Mouse (Mus musculus) kidney, embryonic 16.5 days (tissue): ENCODE measurements around the gene Grik4. TPM values are rescaled to one million over a fixed set of nuclear protein-coding genes. Genes with fewer than 3 reads are reported as not detected.
A peak's percentile ranks its signal among the peaks of the same experiment; 100 is the strongest.

ENCODE experiments used
- ATAC-seq: fragments of 200-750 bp; cut with Nextera tagmentation; 2 replicates; pipeline ENCODE4 v1.8.0; 2017; ENCODE audit warnings: moderate TSS enrichment; ENCODE audit not compliant: low FRiP score, low TSS enrichment
- H3K27ac ChIP-seq: fragments of 300-500 bp; sonication (generic); 2 replicates; pipeline ENCODE4 v1.5.1; 2014; ENCODE audit warnings: low read length
- H3K27me3 ChIP-seq: fragments of 300-500 bp; sonication (generic); 2 replicates; pipeline ENCODE4 v1.6.1; 2014; ENCODE audit warnings: low read length, control low read depth, mixed read lengths; ENCODE audit not compliant: insufficient read depth
- H3K36me3 ChIP-seq: fragments of 300-500 bp; sonication (generic); 2 replicates; pipeline ENCODE4 v1.6.1; 2014; ENCODE audit warnings: low read length, control low read depth, mixed read lengths; ENCODE audit not compliant: insufficient read depth
- H3K4me1 ChIP-seq: fragments of 300-500 bp; sonication (generic); 2 replicates; pipeline ENCODE4 v1.6.1; 2014; ENCODE audit warnings: low read length, control low read depth, mixed read lengths; ENCODE audit not compliant: insufficient read depth
- H3K4me2 ChIP-seq: fragments of 300-500 bp; sonication (generic); replicated peaks from 2 replicates; pipeline ENCODE4 v1.6.1; 2014; ENCODE audit warnings: low read depth, low read length
- H3K4me3 ChIP-seq: fragments of 300-500 bp; sonication (generic); 2 replicates; pipeline ENCODE4 v1.5.1; 2014; ENCODE audit warnings: mild to moderate bottlenecking, low read length
- H3K9ac ChIP-seq: fragments of 300-500 bp; sonication (generic); replicated peaks from 2 replicates; pipeline ENCODE4 v1.6.1; 2014; ENCODE audit warnings: low read length
- H3K9me3 ChIP-seq: fragments of 300-500 bp; sonication (generic); 2 replicates; pipeline ENCODE4 v1.6.1; 2016; ENCODE audit warnings: low read length, control low read depth
- WGBS: fragments of 180-500 bp; shearing (Covaris S2); extraction: QIAGEN DNeasy Blood & Tissue Kit; methylation state at CpG from one replicate; pipeline ENCODE4 v1.1.7; 2014; 5-methylcytosine and 5-hydroxymethylcytosine counted together
- polyA plus RNA-seq: library from polyadenylated mRNA; unstranded; fragments of >200 nt; fragmentation: Nextera tagmentation; extraction: Ambion mirVana; gene quantifications from 2 replicates; pipeline ENCODE4 v1.2.1, GENCODE M21; 2015

Grik4 gene
- polyA plus RNA-seq, 1 experiment from 2014 or later, result 3.3 TPM

GRCm38 (mm10) chr9:42491780-42492179 lies 452.5 kb downstream of the Grik4 start:
- Histone ChIP-seq H3K9ac (no peak overlapping the region), H3K9me3 (peaks cover 6% of the 10 kb centered on the region), H3K4me3 (no peak overlapping the region), H3K27ac (no peak overlapping the region), H3K27me3 (no peaks in the 10 kb centered on the region), H3K36me3 (no peaks in the 10 kb centered on the region), H3K4me2 (no peak overlapping the region), H3K4me1 (no peaks in the 10 kb centered on the region)
- ATAC-seq, result no peak
- WGBS, result 79% methylated on average over 9 of the region's 9 CpGs

DNA sequence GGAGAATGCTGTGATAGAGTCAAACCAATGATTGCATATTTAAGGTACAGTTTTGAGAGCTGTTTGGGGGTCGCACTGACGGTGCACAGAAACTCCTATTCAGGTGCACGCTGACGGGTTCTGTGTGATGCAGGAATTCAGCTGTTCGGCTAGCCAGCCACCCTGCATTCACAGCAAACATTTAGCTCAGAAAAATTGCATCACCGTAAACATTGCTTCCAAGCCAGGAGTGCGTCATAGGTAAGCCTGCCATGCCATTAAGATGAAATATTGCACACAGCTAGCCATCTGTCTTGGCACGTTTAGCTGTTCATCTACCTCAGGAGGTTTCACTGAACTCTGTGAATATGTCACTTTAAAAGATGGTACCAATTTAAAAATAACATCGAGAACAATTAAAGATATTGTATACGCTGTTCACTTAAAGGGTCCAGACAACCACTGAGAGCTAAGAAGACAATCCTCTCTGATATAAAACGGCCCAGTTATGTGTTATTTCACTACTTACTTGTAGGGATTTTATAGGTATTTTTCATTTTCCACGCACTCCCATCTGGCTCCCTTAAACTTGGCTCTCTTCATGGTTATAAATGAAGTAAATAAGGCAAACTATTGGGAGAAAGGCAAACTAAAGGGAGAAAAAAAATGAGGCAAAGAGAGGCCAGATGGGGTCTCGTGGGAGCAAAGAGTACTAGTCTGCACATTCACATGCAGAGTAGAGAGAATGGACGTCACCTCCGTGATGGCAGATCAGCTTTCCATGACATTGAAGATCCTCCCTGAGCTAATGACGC lies 453.5 kb downstream of the Grik4 start:
- H3K36me3 ChIP-seq, result no peaks in the 10 kb centered on the region
- no peak overlapping the region for H3K4me2 ChIP-seq
- H3K9ac ChIP-seq, result no peak overlapping the region
- WGBS, result 73% methylated on average over 16 of the region's 16 CpGs
- no peak for ATAC-seq
- H3K4me1 ChIP-seq, result no peaks in the 10 kb centered on the region
- H3K27ac ChIP-seq, result no peak overlapping the region
- H3K4me3 ChIP-seq, result no peak overlapping the region
- no peaks in the 10 kb centered on the region for H3K9me3 ChIP-seq
- H3K27me3 ChIP-seq, result no peaks in the 10 kb centered on the region

GRCm38 (mm10) chr9:42488071-42488470 lies 456.2 kb downstream of the Grik4 start:
- Histone ChIP-seq H3K4me3 (no peak overlapping the region), H3K9me3 (no peaks in the 10 kb centered on the region), H3K4me1 (no peaks in the 10 kb centered on the region), H3K36me3 (no peaks in the 10 kb centered on the region), H3K27ac (no peak overlapping the region), H3K9ac (no peak overlapping the region), H3K27me3 (no peaks in the 10 kb centered on the region), H3K4me2 (no peak overlapping the region)
- 100% methylated on average over 1 of the region's 1 CpGs for WGBS
- no peak for ATAC-seq

DNA sequence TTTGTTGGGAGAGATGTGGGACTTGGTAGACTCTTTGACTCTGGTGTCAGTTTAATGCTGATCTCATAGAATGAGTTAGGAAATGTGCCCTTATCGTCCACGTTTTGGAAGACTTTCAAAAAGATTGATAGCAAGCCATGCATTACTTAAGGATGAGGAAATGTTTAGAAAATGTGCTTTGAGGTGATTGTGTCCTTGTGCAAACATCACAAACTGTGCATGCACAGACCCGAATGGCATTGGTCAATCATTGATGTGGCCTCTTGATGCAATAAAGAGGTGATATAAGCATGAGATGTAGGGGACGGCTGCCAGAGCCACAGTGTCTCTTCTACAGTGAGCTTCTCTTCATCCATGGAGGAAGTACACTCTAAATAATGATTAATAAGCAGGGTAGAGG lies 457.4 kb downstream of the Grik4 start:
- H3K4me1 ChIP-seq, result no peaks in the 10 kb centered on the region
- no peak overlapping the region for H3K4me2 ChIP-seq
- H3K9me3 ChIP-seq, result no peaks in the 10 kb centered on the region
- no peak for ATAC-seq
- no peaks in the 10 kb centered on the region for H3K36me3 ChIP-seq
- no peak overlapping the region for H3K27ac ChIP-seq
- H3K9ac ChIP-seq, result no peak overlapping the region
- H3K27me3 ChIP-seq, result no peaks in the 10 kb centered on the region
- 58% methylated on average over 4 of the region's 4 CpGs for WGBS
- no peak overlapping the region for H3K4me3 ChIP-seq

DNA sequence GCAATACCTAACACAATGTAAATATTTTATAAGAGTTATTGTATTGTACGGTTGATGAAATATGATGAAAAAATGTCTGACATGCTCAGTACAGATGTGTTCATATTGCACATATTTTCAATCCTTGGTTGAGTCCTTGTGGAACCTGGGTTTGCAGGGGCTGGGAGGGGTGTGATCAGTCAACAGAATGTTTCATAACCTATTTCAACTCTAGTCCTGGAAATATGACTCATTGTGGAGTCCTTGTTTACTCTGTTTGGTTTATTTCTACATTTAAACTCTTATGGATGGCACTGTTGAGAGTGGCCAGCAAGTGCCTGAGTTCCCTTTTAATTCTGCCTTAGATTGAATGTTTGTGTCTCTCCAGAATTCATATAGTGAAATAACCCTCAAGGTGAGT lies 459.6 kb downstream of the Grik4 start:
- H3K4me2 ChIP-seq, result no peak overlapping the region
- H3K9me3 ChIP-seq, result no peaks in the 10 kb centered on the region
- no peaks in the 10 kb centered on the region for H3K36me3 ChIP-seq
- no peak for ATAC-seq
- no peak overlapping the region for H3K4me3 ChIP-seq
- H3K27me3 ChIP-seq, result no peaks in the 10 kb centered on the region
- WGBS, result 96% methylated on average over 1 of the region's 1 CpGs
- H3K4me1 ChIP-seq, result no peaks in the 10 kb centered on the region
- no peak overlapping the region for H3K27ac ChIP-seq
- H3K9ac ChIP-seq, result no peak overlapping the region

- Histone ChIP-seq H3K4me2 (no peak overlapping the region), H3K4me3 (no peak overlapping the region), H3K4me1 (no peaks in the 10 kb centered on the region), H3K27ac (no peak overlapping the region), H3K36me3 (no peaks in the 10 kb centered on the region), H3K27me3 (no peaks in the 10 kb centered on the region), H3K9ac (no peak overlapping the region), H3K9me3 (no peaks in the 10 kb centered on the region)
- ATAC-seq, result no peak
- 86% methylated on average over 1 of the region's 1 CpGs for WGBS
Observed at GRCm38 (mm10) chr9:42482944-42483343, 461.3 kb downstream of the Grik4 start.

DNA sequence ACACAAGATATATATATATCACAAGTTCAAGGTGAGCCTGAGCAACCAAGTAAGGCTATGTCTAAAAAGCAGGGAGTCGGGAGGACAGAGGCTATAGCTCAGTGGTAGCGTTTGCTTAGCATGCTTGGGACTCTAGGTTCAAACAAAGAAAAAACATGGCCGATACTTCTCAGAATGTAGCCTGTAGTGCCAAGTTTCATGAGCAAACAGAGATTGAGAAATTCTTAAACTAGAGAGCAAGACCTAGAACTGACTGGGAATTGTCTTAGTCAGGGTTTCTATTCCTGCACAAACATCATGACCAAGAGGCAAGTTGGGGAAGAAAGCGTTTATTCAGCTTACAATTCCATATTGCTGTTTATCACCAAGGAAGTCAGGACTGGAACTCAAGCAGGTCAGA lies 468.1 kb downstream of the Grik4 start:
- no peaks in the 10 kb centered on the region for H3K27me3 ChIP-seq
- no peaks in the 10 kb centered on the region for H3K9me3 ChIP-seq
- H3K27ac ChIP-seq, result no peak overlapping the region
- no peak overlapping the region for H3K9ac ChIP-seq
- 81% methylated on average over 4 of the region's 4 CpGs for WGBS
- no peaks in the 10 kb centered on the region for H3K36me3 ChIP-seq
- no peak for ATAC-seq
- H3K4me2 ChIP-seq, result no peak overlapping the region
- peaks cover 4% of the 10 kb centered on the region for H3K4me1 ChIP-seq
- no peak overlapping the region for H3K4me3 ChIP-seq

DNA sequence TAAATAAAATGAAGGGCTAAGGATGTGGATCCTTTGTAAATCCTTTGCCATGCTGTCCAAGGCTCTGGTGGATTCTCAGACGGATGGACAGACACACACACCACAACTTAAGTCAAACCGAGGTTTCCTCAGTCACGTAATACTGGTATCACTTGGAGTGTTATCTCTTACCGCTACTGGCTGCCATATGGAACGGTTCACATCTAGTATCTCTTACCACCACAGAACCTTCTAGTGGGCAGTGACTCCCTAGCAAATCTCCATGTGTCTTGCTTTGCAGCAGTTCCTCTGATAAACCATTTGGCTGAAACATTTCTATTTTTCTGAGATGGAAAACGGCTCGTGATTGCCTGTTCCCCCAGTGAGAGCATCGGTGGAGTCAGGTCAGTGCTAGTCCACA lies 470.0 kb downstream of the Grik4 start:
- Histone ChIP-seq H3K27me3 (no peaks in the 10 kb centered on the region), H3K27ac (no peak overlapping the region), H3K4me3 (no peak overlapping the region), H3K9ac (no peak overlapping the region), H3K9me3 (no peaks in the 10 kb centered on the region), H3K4me2 (no peak overlapping the region), H3K36me3 (no peaks in the 10 kb centered on the region), H3K4me1 (peaks cover 11% of the 10 kb centered on the region)
- ATAC-seq, result no peak
- 80% methylated on average over 8 of the region's 8 CpGs for WGBS

GRCm38 (mm10) chr9:42471921-42472747 lies 472.2 kb downstream of the Grik4 start:
- H3K4me2 ChIP-seq, result peak overlapping the region; percentile 81
- WGBS, result 7% methylated on average over 47 of the region's 49 CpGs

DNA sequence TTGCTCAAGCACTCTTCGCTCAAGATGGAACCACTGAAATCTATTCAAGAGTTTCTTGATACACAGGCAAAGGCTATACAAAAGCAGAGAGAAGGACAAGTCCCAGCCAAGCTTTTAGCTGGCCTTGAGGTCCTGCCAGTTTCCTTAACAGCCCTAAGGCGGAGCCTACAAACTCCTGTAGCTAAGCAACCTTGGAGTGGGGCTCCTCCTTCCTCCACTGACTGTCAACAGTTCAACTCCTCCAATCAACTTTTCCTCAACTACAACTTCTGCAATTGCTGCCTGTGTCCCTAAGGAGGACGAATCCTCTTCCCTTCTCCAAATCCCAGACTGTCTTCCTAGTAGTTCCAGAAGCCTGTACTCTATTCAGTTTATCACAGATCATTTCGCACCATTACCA lies 473.1 kb downstream of the Grik4 start:
- 0 out of 2 replicates have a peak, but pooled peaks have one; percentile 61 for ATAC-seq
- Histone ChIP-seq H3K27me3 (no peaks in the 10 kb centered on the region), H3K4me3 (peak overlapping the region; percentile 88), H3K36me3 (no peaks in the 10 kb centered on the region), H3K9ac (peak overlapping the region; percentile 90), H3K27ac (peak overlapping the region; percentile 83), H3K9me3 (no peaks in the 10 kb centered on the region), H3K4me1 (peaks cover 11% of the 10 kb centered on the region), H3K4me2 (peak overlapping the region; percentile 81)
- WGBS, result 43% methylated on average over 4 of the region's 4 CpGs

More at GRCm38 (mm10) chr9:42471921-42472747, 472.2 kb downstream of the Grik4 start:
- H3K9ac ChIP-seq, result peak overlapping the region; percentile 90
- H3K4me1 ChIP-seq, result peaks cover 11% of the 10 kb centered on the region
- peak overlapping the region; percentile 83 for H3K27ac ChIP-seq
- H3K4me3 ChIP-seq, result peak overlapping the region; percentile 88
- no peaks in the 10 kb centered on the region for H3K27me3 ChIP-seq
- H3K9me3 ChIP-seq, result no peaks in the 10 kb centered on the region
- peak; percentile 94 for ATAC-seq
- no peaks in the 10 kb centered on the region for H3K36me3 ChIP-seq
